Mouse (Mus musculus) urinary bladder, postnatal 0 days (tissue): ENCODE data around the gene Slc16a7. TPM values are rescaled to one million over a fixed set of nuclear protein-coding genes. Genes with fewer than 3 reads are reported as not detected.

Source experiments
- polyA plus RNA-seq: library from polyadenylated mRNA; unstranded; fragments of >200 nt; fragmentation: Nextera tagmentation; extraction: Ambion mirVana; gene quantifications from 2 replicates; pipeline ENCODE4 v1.2.1, GENCODE M21; 2015

The Slc16a7 gene
- 18.5 and 22.9 TPM in 2 replicates for polyA plus RNA-seq

GRCm38 (mm10) chr10:125388876-125389786 is at the start of gene Slc16a7:
Gene Slc16a7 (minus strand): TSS chr10:125389465.

